Mouse (Mus musculus) heart, postnatal 0 days (tissue): ENCODE results near the gene Gjd3.

Experiments
- CTCF ChIP-seq: IDR thresholded peaks from 2 replicates; pipeline ENCODE4 v1.5.1; 2016; ENCODE audit warnings: antibody characterized with exemption, control low read depth, low read depth
- EP300 ChIP-seq: IDR thresholded peaks from 2 replicates; pipeline ENCODE4 v1.6.1; 2016; ENCODE audit warnings: antibody characterized with exemption, low read depth

GRCm38 (mm10) chr11:98961051-98961592 lies 21.7 kb downstream of the Gjd3 start:
- no peak for TF ChIP-seq CTCF
- TF ChIP-seq EP300, result no peak
